Mouse (Mus musculus): ENCODE measurements around the gene Abhd4. TPM values are rescaled to one million over a fixed set of nuclear protein-coding genes. Genes with fewer than 3 reads are reported as not detected.
A peak's percentile ranks its signal among the peaks of the same experiment; 100 is the strongest.

The Abhd4 gene
- total and polyA plus RNA-seq, 2 experiments from 2014 or later, result 103 to 192 TPM

DNA sequence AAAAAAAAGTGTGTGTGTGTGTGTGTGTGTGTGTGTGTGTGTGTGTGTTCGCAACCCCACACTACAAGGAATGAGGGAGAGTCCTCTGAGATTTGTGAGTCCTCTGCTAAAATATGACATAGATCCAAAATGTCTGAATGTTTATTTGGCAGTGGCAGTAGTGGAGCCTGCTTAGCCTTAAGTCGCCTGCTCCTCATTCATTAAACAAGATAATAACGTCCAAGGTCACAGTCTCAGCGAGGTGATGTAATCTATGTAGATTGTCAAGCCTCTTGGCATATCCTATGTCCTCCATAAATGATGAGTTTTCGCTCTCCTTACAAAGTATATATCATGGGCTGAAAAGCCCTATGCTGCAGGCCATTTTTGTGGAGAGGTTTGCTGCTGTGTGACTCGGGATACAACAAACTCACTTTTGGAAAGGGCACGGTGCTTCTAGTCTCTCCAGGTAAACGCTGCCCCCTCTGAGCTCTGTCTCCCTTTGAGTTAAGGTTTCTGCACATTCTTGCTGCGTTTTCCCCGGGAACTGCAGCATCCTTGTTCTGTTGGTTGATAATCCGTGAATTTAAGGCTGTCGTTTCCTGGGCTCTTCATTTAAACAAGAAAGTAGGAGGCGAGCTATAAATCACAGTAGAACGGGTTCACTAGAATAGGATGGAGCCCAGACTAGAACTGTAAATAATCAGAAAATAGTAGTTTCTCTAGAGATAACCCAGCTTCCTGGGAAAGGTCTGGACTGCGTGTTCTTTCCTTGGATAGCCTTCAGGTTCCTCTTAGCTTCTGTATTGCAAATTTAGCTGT is 47.0 kb upstream of the Abhd4 start:
- no peak for DNase-seq (ENCODE audit: low spot score)
- Histone ChIP-seq H3K4me1 (ENCODE audit: control insufficient read depth, insufficient read depth) (peaks cover 14% of the 10 kb centered on the region; the same call in 1 of the 2 replicates), H3K36me3 (replicated peaks; ENCODE audit: control insufficient read depth, insufficient read depth, low read length) (no peaks in the 10 kb centered on the region), H3K4me2 (ENCODE audit: low read depth, low read length) (no peak overlapping the region), H3K27me3 (ENCODE audit: control insufficient read depth, insufficient read depth, low read length) (no peaks in the 10 kb centered on the region), H3K27ac (ENCODE audit: low read depth) (0 out of 2 replicates have a peak overlapping the region, but pooled peaks have one; percentile 30), H3K9ac (replicated peaks; ENCODE audit: low read depth, low read length) (no peak overlapping the region), H3K4me3 (ENCODE audit: low read depth, low read length) (no peak overlapping the region), H3K9me3 (replicated peaks; ENCODE audit: control insufficient read depth, low read length) (no peaks in the 10 kb centered on the region)
- 51% methylated on average over 15 of the region's 15 CpGs for WGBS
- TF ChIP-seq EP300 (IDR thresholded peaks at IDR 0.05; ENCODE audit: low read depth) (no peak), CTCF (IDR thresholded peaks at IDR 0.05; ENCODE audit: low read depth) (no peak)
- ATAC-seq (ENCODE audit: insufficient read depth, low read depth), result no peak

DNA sequence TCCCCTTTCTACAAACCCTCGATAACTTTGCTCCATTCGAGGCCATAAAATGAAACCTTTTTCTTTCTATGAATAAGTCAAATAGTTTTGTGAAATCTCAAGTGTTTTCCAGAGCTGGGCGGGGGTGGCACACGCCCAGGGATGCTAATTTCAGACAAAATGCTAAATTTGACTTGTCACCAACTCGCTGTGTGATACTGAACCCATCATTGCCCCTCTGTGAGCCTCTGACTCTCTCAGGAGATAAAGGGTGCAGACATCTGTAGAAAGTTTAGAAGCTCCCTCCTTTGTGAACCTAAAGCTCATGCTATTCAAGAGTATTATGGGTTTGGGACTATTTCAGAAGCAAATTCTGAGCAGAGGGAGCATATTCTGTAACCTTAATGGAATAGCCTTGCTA is 46.1 kb upstream of the Abhd4 start:
- H3K27me3 ChIP-seq (ENCODE audit: control insufficient read depth, insufficient read depth, low read length), result no peaks in the 10 kb centered on the region
- ATAC-seq (ENCODE audit: insufficient read depth, low read depth) (no peak), DNase-seq (ENCODE audit: low spot score) (no peak)
- peaks cover 14% of the 10 kb centered on the region; the same call in 1 of the 2 replicates for H3K4me1 ChIP-seq (ENCODE audit: control insufficient read depth, insufficient read depth)
- 44% methylated on average over 5 of the region's 5 CpGs for WGBS
- H3K36me3 ChIP-seq (replicated peaks; ENCODE audit: control insufficient read depth, insufficient read depth, low read length), result no peaks in the 10 kb centered on the region
- no peak overlapping the region for H3K4me3 ChIP-seq (ENCODE audit: low read depth, low read length)
- no peak overlapping the region for H3K27ac ChIP-seq (ENCODE audit: low read depth)
- no peaks in the 10 kb centered on the region for H3K9me3 ChIP-seq (replicated peaks; ENCODE audit: control insufficient read depth, low read length)
- no peak for TF ChIP-seq CTCF (IDR thresholded peaks at IDR 0.05; ENCODE audit: low read depth)
- no peak for TF ChIP-seq EP300 (IDR thresholded peaks at IDR 0.05; ENCODE audit: low read depth)
- no peak overlapping the region for H3K4me2 ChIP-seq (ENCODE audit: low read depth, low read length)
- H3K9ac ChIP-seq (replicated peaks; ENCODE audit: low read depth, low read length), result no peak overlapping the region

DNA sequence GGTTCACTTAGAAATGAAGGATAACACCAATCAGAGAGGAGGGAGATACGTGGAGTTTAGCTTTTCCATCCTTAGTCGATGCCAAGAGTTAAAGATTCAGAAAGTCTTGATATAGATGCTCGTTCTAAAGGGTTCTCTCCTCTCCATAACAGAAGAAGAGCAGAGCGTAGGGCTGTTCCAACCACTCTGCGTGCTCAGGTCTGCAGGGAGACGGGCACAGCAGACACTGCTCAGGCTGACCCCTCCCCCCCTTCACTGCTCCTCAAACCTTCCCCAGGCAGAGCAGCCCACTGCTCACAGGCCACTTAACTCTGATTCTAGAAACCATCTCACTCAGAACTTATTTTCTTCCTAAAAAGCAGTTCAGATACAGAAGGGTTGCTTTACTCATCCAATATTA is 45.2 kb upstream of the Abhd4 start:
- Histone ChIP-seq H3K27me3 (ENCODE audit: control insufficient read depth, insufficient read depth, low read length) (no peaks in the 10 kb centered on the region), H3K36me3 (replicated peaks; ENCODE audit: control insufficient read depth, insufficient read depth, low read length) (no peaks in the 10 kb centered on the region), H3K4me1 (ENCODE audit: control insufficient read depth, insufficient read depth) (peaks cover 14% of the 10 kb centered on the region; the same call in 1 of the 2 replicates), H3K9me3 (replicated peaks; ENCODE audit: control insufficient read depth, low read length) (no peaks in the 10 kb centered on the region), H3K9ac (replicated peaks; ENCODE audit: low read depth, low read length) (no peak overlapping the region), H3K4me2 (ENCODE audit: low read depth, low read length) (no peak overlapping the region), H3K27ac (ENCODE audit: low read depth) (no peak overlapping the region), H3K4me3 (ENCODE audit: low read depth, low read length) (no peak overlapping the region)
- WGBS, result 74% methylated on average over 6 of the region's 6 CpGs
- TF ChIP-seq EP300 (IDR thresholded peaks at IDR 0.05; ENCODE audit: low read depth) (no peak), CTCF (IDR thresholded peaks at IDR 0.05; ENCODE audit: low read depth) (no peak)
- no peak for DNase-seq (ENCODE audit: low spot score)
- no peak for ATAC-seq (ENCODE audit: insufficient read depth, low read depth)

DNA sequence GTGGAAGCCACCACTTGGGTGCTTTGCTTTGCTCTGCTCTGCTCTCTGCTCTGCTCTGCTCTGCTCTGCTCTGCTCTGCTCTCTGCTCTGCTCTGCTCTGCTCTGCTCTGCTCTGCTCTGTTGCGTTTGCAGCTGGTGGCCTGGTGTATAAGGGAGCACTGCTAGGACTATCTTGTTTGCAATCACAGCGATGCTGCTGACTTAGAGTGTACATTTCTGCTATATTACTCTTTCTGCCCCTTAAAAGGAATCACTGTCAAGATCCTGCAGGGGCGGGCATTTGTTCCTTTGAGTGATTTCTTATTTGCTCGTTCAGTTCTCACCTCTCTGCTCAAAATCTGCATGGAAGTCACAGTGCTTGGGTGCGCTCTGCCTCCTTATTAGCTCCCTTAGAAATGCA is 44.1 kb upstream of the Abhd4 start:
- Histone ChIP-seq H3K36me3 (replicated peaks; ENCODE audit: control insufficient read depth, insufficient read depth, low read length) (no peaks in the 10 kb centered on the region), H3K9me3 (replicated peaks; ENCODE audit: control insufficient read depth, low read length) (no peaks in the 10 kb centered on the region), H3K4me1 (ENCODE audit: control insufficient read depth, insufficient read depth) (peaks cover 17% of the 10 kb centered on the region; the same call in 1 of the 2 replicates), H3K9ac (replicated peaks; ENCODE audit: low read depth, low read length) (no peak overlapping the region), H3K27me3 (ENCODE audit: control insufficient read depth, insufficient read depth, low read length) (no peaks in the 10 kb centered on the region), H3K4me3 (ENCODE audit: low read depth, low read length) (no peak overlapping the region), H3K4me2 (ENCODE audit: low read depth, low read length) (no peak overlapping the region), H3K27ac (ENCODE audit: low read depth) (no peak overlapping the region)
- ATAC-seq (ENCODE audit: insufficient read depth, low read depth) (no peak), DNase-seq (ENCODE audit: low spot score) (no peak)
- TF ChIP-seq EP300 (IDR thresholded peaks at IDR 0.05; ENCODE audit: low read depth) (no peak), CTCF (IDR thresholded peaks at IDR 0.05; ENCODE audit: low read depth) (no peak)
- 79% methylated on average over 5 of the region's 5 CpGs for WGBS

DNA sequence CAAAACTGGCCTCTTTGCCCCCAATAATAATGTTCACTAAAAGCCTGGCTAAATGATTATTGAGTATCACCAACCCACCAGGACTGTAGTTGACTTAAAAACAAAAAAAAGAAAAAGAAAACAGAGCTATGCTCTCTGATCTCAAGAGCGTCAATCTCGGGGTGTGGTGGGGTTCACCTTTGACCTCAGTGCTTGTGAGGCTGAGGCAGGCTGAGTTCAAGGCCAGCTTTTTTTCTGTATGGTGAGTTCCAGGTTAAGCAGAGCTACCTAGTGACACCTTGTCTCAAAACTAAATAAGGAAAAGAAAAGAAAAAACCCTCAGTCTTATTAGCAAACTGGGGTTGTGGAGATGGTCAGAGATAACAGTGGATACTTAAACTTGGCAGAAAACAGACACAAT is 43.6 kb upstream of the Abhd4 start:
- no peak overlapping the region for H3K4me2 ChIP-seq (ENCODE audit: low read depth, low read length)
- H3K27me3 ChIP-seq (ENCODE audit: control insufficient read depth, insufficient read depth, low read length), result no peaks in the 10 kb centered on the region
- H3K4me3 ChIP-seq (ENCODE audit: low read depth, low read length), result no peak overlapping the region
- no peaks in the 10 kb centered on the region for H3K36me3 ChIP-seq (replicated peaks; ENCODE audit: control insufficient read depth, insufficient read depth, low read length)
- H3K9ac ChIP-seq (replicated peaks; ENCODE audit: low read depth, low read length), result no peak overlapping the region
- 92% methylated on average over 2 of the region's 2 CpGs for WGBS
- DNase-seq (ENCODE audit: low spot score) (no peak), ATAC-seq (ENCODE audit: insufficient read depth, low read depth) (no peak)
- no peak for TF ChIP-seq CTCF (IDR thresholded peaks at IDR 0.05; ENCODE audit: low read depth)
- no peak for TF ChIP-seq EP300 (IDR thresholded peaks at IDR 0.05; ENCODE audit: low read depth)
- H3K4me1 ChIP-seq (ENCODE audit: control insufficient read depth, insufficient read depth), result peaks cover 21% of the 10 kb centered on the region
- no peaks in the 10 kb centered on the region for H3K9me3 ChIP-seq (replicated peaks; ENCODE audit: control insufficient read depth, low read length)
- H3K27ac ChIP-seq (ENCODE audit: low read depth), result no peak overlapping the region
